Mouse (Mus musculus): ENCODE data around the gene Gpatch8. TPM values are rescaled to one million over a fixed set of nuclear protein-coding genes. Genes with fewer than 3 reads are reported as not detected.

Gene Gpatch8
- polyA plus RNA-seq, 1 experiment from 2014 or later: 76.7 TPM

DNA sequence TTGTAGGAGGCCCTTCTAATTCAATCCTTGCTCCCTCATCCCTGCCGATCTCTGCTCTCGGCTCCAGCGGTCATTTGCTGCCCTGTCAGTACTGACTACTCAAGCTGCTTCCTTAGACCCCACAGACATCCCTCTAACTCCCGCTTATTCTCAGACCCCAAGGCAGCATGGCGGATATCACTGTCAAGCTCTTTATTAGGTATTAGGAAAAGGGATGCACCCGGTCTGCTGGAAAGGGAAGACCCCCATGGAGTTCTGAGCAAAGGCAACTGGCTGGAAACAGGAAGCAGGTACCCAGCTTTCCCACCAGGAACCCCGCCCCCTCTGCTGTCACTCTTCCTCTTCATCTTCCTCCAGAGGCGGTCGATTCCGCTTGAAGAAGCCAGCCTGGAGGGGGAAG lies 103.1 kb downstream of the Gpatch8 start:
- H3K4me3 ChIP-seq: peak overlapping the region; percentile 8; the same call in 1 of the 2 replicates
- DNase-seq (ENCODE audit: low spot score): no peak

DNA sequence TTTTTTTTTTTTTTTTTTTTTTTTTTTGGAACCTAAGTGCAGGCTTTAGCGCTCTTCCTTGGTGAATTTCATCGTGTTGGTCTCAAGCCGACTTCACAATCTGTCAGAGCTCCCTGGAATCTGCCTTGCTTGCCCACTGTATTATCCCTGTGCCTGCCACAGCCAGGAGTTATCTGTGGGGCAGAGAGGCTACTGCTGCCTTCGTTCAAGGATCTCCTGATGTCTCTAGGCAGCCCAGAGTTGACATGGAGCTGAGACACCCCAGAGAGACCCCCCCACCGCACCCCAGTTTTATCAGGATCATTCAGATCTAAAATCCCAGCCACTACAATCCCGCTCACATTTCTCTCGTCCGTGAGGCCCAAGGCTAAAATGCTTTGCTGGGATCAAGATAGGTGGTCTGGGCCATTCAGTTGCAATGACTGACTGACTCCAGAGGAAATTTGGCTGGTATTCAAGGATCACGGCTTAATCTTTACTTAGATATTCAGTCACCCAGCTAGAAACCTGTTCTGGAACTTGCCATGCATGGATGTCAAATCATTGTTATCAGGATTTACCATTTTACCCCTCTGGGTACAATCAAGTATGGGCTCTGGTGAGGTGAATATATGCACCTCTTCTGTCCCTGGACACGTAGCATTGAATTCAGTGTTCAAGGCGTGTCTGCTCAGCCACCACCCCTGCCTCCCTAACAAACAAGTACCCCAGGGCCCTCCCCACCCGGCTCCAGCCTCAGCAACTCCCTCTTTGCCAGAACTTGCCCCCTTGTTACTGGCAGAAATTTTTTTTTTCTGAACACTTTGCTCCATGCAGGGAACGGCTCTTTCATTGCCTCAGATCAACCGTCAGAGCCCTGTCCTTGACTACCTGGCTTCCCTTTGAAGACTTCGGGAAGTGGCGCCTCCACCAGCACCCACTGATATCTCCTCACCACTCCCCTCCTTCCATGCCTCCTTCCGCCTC lies 106.9 kb downstream of the Gpatch8 start:
- 46% methylated on average over 17 of the region's 17 CpGs for WGBS
- Histone ChIP-seq H3K36me3 (replicated peaks) (no peaks in the 10 kb centered on the region), H3K4me3 (no peak overlapping the region), H3K27ac (replicated peaks) (no peak overlapping the region), H3K27me3 (replicated peaks; ENCODE audit: low read depth, poor library complexity, severe bottlenecking) (peaks cover 78% of the 10 kb centered on the region), H3K9me3 (no peaks in the 10 kb centered on the region), H3K4me1 (peaks cover 53% of the 10 kb centered on the region)
- DNase-seq (ENCODE audit: low spot score): no peak

More for the DNA sequence above, 103.1 kb downstream of the Gpatch8 start:
- Histone ChIP-seq H3K27me3 (replicated peaks; ENCODE audit: low read depth, poor library complexity, severe bottlenecking) (peaks cover 94% of the 10 kb centered on the region), H3K4me1 (peaks cover 45% of the 10 kb centered on the region), H3K27ac (replicated peaks) (no peak overlapping the region), H3K9me3 (no peaks in the 10 kb centered on the region), H3K36me3 (replicated peaks) (no peaks in the 10 kb centered on the region; the same call in 1 of the 2 replicates)
- 20% methylated on average over 10 of the region's 10 CpGs for WGBS

- H3K4me3 ChIP-seq: peak overlapping the region; percentile 89; the same call in 1 of the 2 replicates
- no peak for DNase-seq (ENCODE audit: low spot score)
- peaks cover 58% of the 10 kb centered on the region for H3K4me1 ChIP-seq
- no peaks in the 10 kb centered on the region for H3K9me3 ChIP-seq
- peaks cover 9% of the 10 kb centered on the region for H3K36me3 ChIP-seq (replicated peaks)
- WGBS: 13% methylated on average over 8 of the region's 8 CpGs
- peaks cover 68% of the 10 kb centered on the region for H3K27me3 ChIP-seq (replicated peaks; ENCODE audit: low read depth, poor library complexity, severe bottlenecking)
- no peak overlapping the region for H3K27ac ChIP-seq (replicated peaks)
These were observed 107.9 kb downstream of the Gpatch8 start for GRCm38 (mm10) chr11:102448327-102448726.

DNA sequence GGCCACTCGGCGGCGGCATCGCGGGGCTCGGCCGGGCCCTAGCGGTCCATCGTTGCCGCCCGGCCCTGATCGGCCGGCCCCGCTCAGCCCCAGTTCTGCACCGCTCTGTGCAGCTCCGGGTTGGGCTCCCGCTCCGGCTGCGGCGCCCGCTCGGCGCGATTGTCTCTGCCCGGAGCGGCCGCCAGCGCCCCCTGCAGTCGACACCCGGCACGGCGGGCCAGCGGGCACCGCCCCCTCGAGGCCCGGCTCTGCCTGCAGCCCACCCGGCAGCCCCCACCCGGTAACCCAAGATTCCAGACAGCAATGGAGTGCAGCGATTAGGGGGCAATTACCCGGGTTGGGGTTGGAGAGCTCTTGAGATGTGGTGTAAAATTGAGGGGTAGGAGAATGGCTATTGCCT lies 108.7 kb downstream of the Gpatch8 start, which contains the start of gene Fam171a2:
TSS of gene Fam171a2 (minus strand) at position 186 of the 400 bp plus-strand sequence.
- no peaks in the 10 kb centered on the region for H3K9me3 ChIP-seq
- peaks cover 16% of the 10 kb centered on the region for H3K36me3 ChIP-seq (replicated peaks)
- peaks cover 53% of the 10 kb centered on the region for H3K4me1 ChIP-seq
- peak; percentile 94 for DNase-seq (ENCODE audit: low spot score)
- peaks cover 59% of the 10 kb centered on the region for H3K27me3 ChIP-seq (replicated peaks; ENCODE audit: low read depth, poor library complexity, severe bottlenecking)
- WGBS: under 1% methylated on average over 40 of the region's 40 CpGs
- H3K4me3 ChIP-seq: peak within 1 kb of the TSS; percentile 89
- H3K27ac ChIP-seq (replicated peaks): peak within 1 kb of the TSS; percentile 96

- peak; percentile 78 for DNase-seq (ENCODE audit: low spot score)
- Histone ChIP-seq H3K36me3 (replicated peaks) (peaks cover 23% of the 10 kb centered on the region), H3K4me1 (peaks cover 53% of the 10 kb centered on the region), H3K27me3 (replicated peaks; ENCODE audit: low read depth, poor library complexity, severe bottlenecking) (peaks cover 52% of the 10 kb centered on the region), H3K9me3 (no peaks in the 10 kb centered on the region), H3K27ac (replicated peaks) (peak overlapping the region; percentile 96), H3K4me3 (peak overlapping the region; percentile 89)
- under 1% methylated on average over 49 of the region's 49 CpGs for WGBS
These were observed 109.4 kb downstream of the Gpatch8 start for GRCm38 (mm10) chr11:102446581-102447461.

DNA sequence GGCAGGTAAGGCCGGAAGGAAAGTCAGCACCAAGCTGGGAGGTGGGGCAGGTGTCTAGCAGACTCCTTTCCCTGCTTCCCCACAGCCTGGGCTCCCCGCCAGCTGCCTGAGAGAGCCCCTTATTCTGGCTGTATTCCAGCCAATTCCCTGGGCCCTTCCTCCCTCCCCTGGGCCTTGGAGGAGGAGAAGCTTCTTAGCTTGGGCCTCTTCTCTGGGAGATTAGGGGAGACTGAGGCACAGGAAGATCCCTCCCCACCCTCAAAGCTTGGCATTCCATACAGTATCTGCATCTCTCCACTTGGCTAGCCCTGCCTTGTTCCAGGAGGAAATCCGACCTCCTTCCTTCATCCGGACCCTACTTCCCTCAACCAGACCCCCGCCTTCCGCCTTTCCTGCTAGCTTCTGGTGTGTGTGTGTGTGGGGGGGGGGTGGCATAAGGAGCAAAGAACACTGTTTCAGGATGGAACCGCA lies 110.3 kb downstream of the Gpatch8 start:
- DNase-seq (ENCODE audit: low spot score): no peak
- WGBS: 19% methylated on average over 7 of the region's 7 CpGs
- H3K27ac ChIP-seq (replicated peaks): peak overlapping the region; percentile 96
- H3K36me3 ChIP-seq (replicated peaks): peaks cover 32% of the 10 kb centered on the region
- H3K9me3 ChIP-seq: no peaks in the 10 kb centered on the region
- H3K27me3 ChIP-seq (replicated peaks; ENCODE audit: low read depth, poor library complexity, severe bottlenecking): peaks cover 47% of the 10 kb centered on the region
- H3K4me3 ChIP-seq: peak overlapping the region; percentile 89
- H3K4me1 ChIP-seq: peaks cover 53% of the 10 kb centered on the region

GRCm38 (mm10) chr11:102445264-102445890 lies 110.8 kb downstream of the Gpatch8 start:
- Histone ChIP-seq H3K9me3 (no peaks in the 10 kb centered on the region), H3K27ac (replicated peaks) (peak overlapping the region; percentile 96; the same call in 1 of the 2 replicates), H3K4me1 (peaks cover 53% of the 10 kb centered on the region), H3K27me3 (replicated peaks; ENCODE audit: low read depth, poor library complexity, severe bottlenecking) (peaks cover 45% of the 10 kb centered on the region), H3K4me3 (peak overlapping the region; percentile 89), H3K36me3 (replicated peaks) (peaks cover 37% of the 10 kb centered on the region)
- no peak for DNase-seq (ENCODE audit: low spot score)
- 11% methylated on average over 10 of the region's 10 CpGs for WGBS

DNA sequence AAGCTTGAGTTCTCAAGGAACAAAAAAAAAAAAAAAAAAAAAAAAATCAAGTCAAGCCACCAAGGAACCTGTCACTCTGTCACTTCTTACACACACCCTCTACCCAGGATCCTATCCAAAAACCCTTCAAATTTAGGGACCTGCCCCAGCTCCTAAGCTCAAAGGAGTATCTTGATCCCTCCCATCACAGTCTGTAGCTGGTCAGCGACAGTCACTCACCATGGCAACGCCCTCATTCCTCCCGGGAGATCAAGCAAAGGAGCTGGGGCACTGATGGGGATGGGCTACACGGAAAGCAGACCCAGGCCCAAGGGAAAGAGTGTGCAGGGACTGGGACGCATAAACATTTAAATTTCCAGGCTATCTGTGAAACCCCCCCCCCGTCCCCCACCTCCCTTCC lies 111.4 kb downstream of the Gpatch8 start:
- H3K27me3 ChIP-seq (replicated peaks; ENCODE audit: low read depth, poor library complexity, severe bottlenecking): peaks cover 45% of the 10 kb centered on the region
- DNase-seq (ENCODE audit: low spot score): peak; percentile 46
- 8% methylated on average over 6 of the region's 6 CpGs for WGBS
- H3K27ac ChIP-seq (replicated peaks): no peak overlapping the region; the same call in 1 of the 2 replicates
- H3K4me3 ChIP-seq: peak overlapping the region; percentile 89
- H3K9me3 ChIP-seq: no peaks in the 10 kb centered on the region
- H3K4me1 ChIP-seq: peaks cover 52% of the 10 kb centered on the region
- H3K36me3 ChIP-seq (replicated peaks): peaks cover 43% of the 10 kb centered on the region

GRCm38 (mm10) chr11:102444321-102444720 lies 111.9 kb downstream of the Gpatch8 start:
- no peak for DNase-seq (ENCODE audit: low spot score)
- no peak overlapping the region for H3K27ac ChIP-seq (replicated peaks)
- no peaks in the 10 kb centered on the region for H3K9me3 ChIP-seq
- peaks cover 48% of the 10 kb centered on the region for H3K36me3 ChIP-seq (replicated peaks)
- WGBS: 76% methylated on average over 3 of the region's 3 CpGs
- H3K27me3 ChIP-seq (replicated peaks; ENCODE audit: low read depth, poor library complexity, severe bottlenecking): peaks cover 45% of the 10 kb centered on the region
- H3K4me1 ChIP-seq: peaks cover 53% of the 10 kb centered on the region
- no peak overlapping the region for H3K4me3 ChIP-seq

GRCm38 (mm10) chr11:102443740-102444139 lies 112.5 kb downstream of the Gpatch8 start:
- no peaks in the 10 kb centered on the region for H3K9me3 ChIP-seq
- H3K27ac ChIP-seq (replicated peaks): no peak overlapping the region
- DNase-seq (ENCODE audit: low spot score): no peak
- peaks cover 45% of the 10 kb centered on the region for H3K27me3 ChIP-seq (replicated peaks; ENCODE audit: low read depth, poor library complexity, severe bottlenecking)
- no peak overlapping the region for H3K4me3 ChIP-seq
- peaks cover 58% of the 10 kb centered on the region for H3K4me1 ChIP-seq
- peaks cover 54% of the 10 kb centered on the region for H3K36me3 ChIP-seq (replicated peaks)
- 68% methylated on average over 12 of the region's 12 CpGs for WGBS

- 92% methylated on average over 6 of the region's 6 CpGs for WGBS
- Histone ChIP-seq H3K4me1 (peaks cover 59% of the 10 kb centered on the region), H3K9me3 (no peaks in the 10 kb centered on the region), H3K36me3 (replicated peaks) (peaks cover 70% of the 10 kb centered on the region), H3K27me3 (replicated peaks; ENCODE audit: low read depth, poor library complexity, severe bottlenecking) (peaks cover 45% of the 10 kb centered on the region), H3K27ac (replicated peaks) (no peak overlapping the region), H3K4me3 (no peak overlapping the region)
- no peak for DNase-seq (ENCODE audit: low spot score)
These were observed 114.1 kb downstream of the Gpatch8 start for GRCm38 (mm10) chr11:102442089-102442488.

DNA sequence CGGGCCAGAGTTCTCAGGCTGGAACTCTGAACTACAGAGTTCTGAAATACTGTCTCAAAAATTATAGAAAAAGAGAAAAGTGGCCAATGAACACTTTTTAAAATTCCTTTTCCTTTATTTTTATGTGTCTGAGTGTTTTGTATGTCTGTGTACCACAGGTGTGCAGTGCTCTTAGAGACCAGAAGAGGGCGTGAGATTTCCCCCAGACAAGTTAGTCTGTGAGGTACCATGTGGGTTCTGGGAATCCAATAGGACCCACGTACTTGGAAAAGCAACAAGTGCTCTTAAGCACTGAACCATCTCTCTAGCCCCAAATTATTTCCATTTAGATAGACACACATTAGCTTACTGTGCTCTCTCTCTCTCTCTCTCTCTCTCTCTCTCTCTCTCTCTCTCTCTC lies 114.8 kb downstream of the Gpatch8 start:
- H3K4me3 ChIP-seq: no peak overlapping the region
- no peak overlapping the region for H3K27ac ChIP-seq (replicated peaks)
- peaks cover 77% of the 10 kb centered on the region for H3K36me3 ChIP-seq (replicated peaks)
- peaks cover 45% of the 10 kb centered on the region for H3K27me3 ChIP-seq (replicated peaks; ENCODE audit: low read depth, poor library complexity, severe bottlenecking)
- no peaks in the 10 kb centered on the region for H3K9me3 ChIP-seq
- WGBS: 82% methylated on average over 3 of the region's 3 CpGs
- peaks cover 57% of the 10 kb centered on the region for H3K4me1 ChIP-seq
- no peak for DNase-seq (ENCODE audit: low spot score)
